Mouse (Mus musculus) liver, adult 2 months (tissue): Measurements from ENCODE around the gene Rpl38. TPM values are rescaled to one million over a fixed set of nuclear protein-coding genes. Genes with fewer than 3 reads are reported as not detected.

Source experiments
- DNase-seq: peaks from one replicate; pipeline ENCODE4 v3.0.0-alpha.2; 2011; ENCODE audit warnings: low read depth, low spot score; ENCODE audit errors: extremely low read depth
- H3K27ac ChIP-seq: fragments of 200-500 bp; replicated peaks from 2 replicates; pipeline ENCODE4 v1.5.1; 2012; ENCODE audit warnings: low read depth, mild to moderate bottlenecking, control low read depth, inconsistent platforms, low read length; ENCODE audit not compliant: insufficient read depth
- H3K27me3 ChIP-seq: fragments of 200-500 bp; 2 replicates; pipeline ENCODE4 v1.6.1; 2012; ENCODE audit warnings: mild to moderate bottlenecking, moderate library complexity, low read length, inconsistent platforms; ENCODE audit not compliant: control insufficient read depth, insufficient read depth
- H3K36me3 ChIP-seq: fragments of 200-500 bp; 2 replicates; pipeline ENCODE4 v1.6.1; 2012; ENCODE audit warnings: low read length, inconsistent platforms; ENCODE audit not compliant: control insufficient read depth, insufficient read depth
- H3K4me1 ChIP-seq: fragments of 200-500 bp; 2 replicates; pipeline ENCODE4 v1.6.1; 2011; ENCODE audit warnings: low read length; ENCODE audit not compliant: control insufficient read depth, insufficient read depth
- H3K4me3 ChIP-seq: fragments of 200-500 bp; 2 replicates; pipeline ENCODE4 v1.5.1; 2011; ENCODE audit warnings: low read depth, mild to moderate bottlenecking, control low read depth, low read length, moderate library complexity; ENCODE audit not compliant: insufficient read depth
- H3K79me2 ChIP-seq: fragments of 200-500 bp; 2 replicates; pipeline ENCODE4 v1.6.1; 2012; ENCODE audit warnings: inconsistent platforms, mild to moderate bottlenecking, low read length, moderate library complexity; ENCODE audit not compliant: control insufficient read depth, insufficient read depth
- H3K9ac ChIP-seq: fragments of 200-500 bp; 2 replicates; pipeline ENCODE4 v1.6.1; 2012; ENCODE audit warnings: low read depth, mild to moderate bottlenecking, control low read depth, inconsistent platforms, low read length
- CTCF ChIP-seq: fragments of 200-500 bp; IDR thresholded peaks from 2 replicates; pipeline ENCODE4 v1.5.1; 2011; ENCODE audit warnings: low read depth, low read length, control low read depth
- POLR2A ChIP-seq: fragments of 200-500 bp; IDR thresholded peaks from 2 replicates; pipeline ENCODE4 v1.6.1; 2011; ENCODE audit warnings: low read length, control low read depth; ENCODE audit not compliant: insufficient read depth; ENCODE audit errors: extremely low read depth
- WGBS: fragments of 180-500 bp; shearing (Covaris S2); methylation state at CpG from one replicate; pipeline ENCODE4 v1.1.7; 2018; 5-methylcytosine and 5-hydroxymethylcytosine counted together
- polyA plus RNA-seq: library from polyadenylated mRNA; depleted of rRNA; stranded (reverse); fragments of >200 nt; gene quantifications from 2 replicates; pipeline ENCODE4 v1.2.3, GENCODE M21; 2012; rRNA removed
- total RNA-seq: library from RNA; depleted of rRNA; stranded (reverse); fragments of >200 nt; gene quantifications from 2 replicates; pipeline ENCODE4 v1.2.3, GENCODE M21; 2014; rRNA removed

Rpl38 gene
- 969 and 1,006 TPM in 2 replicates for total RNA-seq
- polyA plus RNA-seq, result 245 and 258 TPM in 2 replicates

GRCm38 (mm10) chr11:114668301-114668710 lies at the start of gene Rpl38:
Gene Rpl38, plus strand, starts transcription at chr11:114668524.
- under 1% methylated on average over 18 of the region's 21 CpGs for WGBS
- peaks cover 4% of the 10 kb centered on the region for H3K4me1 ChIP-seq
- H3K27ac ChIP-seq, result peak within 1 kb of the TSS; percentile 60
- peaks cover 15% of the 10 kb centered on the region; the same call in 1 of the 2 replicates for H3K36me3 ChIP-seq
- H3K9ac ChIP-seq, result peak within 1 kb of the TSS; percentile 77
- peak within 1 kb of the TSS; percentile 70 for H3K4me3 ChIP-seq
- no peaks in the 10 kb centered on the region for H3K27me3 ChIP-seq
- peak; percentile 89 for DNase-seq
- peaks cover 2% of the 10 kb centered on the region; the same call in 1 of the 2 replicates for H3K79me2 ChIP-seq
- peak; percentile 47 for TF ChIP-seq CTCF
- peak; percentile 88 for TF ChIP-seq POLR2A

GRCm38 (mm10) chr11:114618697-114619417 lies 49.5 kb upstream of the Rpl38 start:
- no peak overlapping the region for H3K27ac ChIP-seq
- H3K9ac ChIP-seq, result no peak overlapping the region
- WGBS, result 53% methylated on average over 17 of the region's 17 CpGs
- DNase-seq, result no peak
- H3K4me3 ChIP-seq, result no peak overlapping the region
- no peaks in the 10 kb centered on the region for H3K79me2 ChIP-seq
- H3K4me1 ChIP-seq, result no peaks in the 10 kb centered on the region
- H3K36me3 ChIP-seq, result no peaks in the 10 kb centered on the region
- TF ChIP-seq CTCF (no peak), POLR2A (no peak)
- no peaks in the 10 kb centered on the region; the same call in 1 of the 2 replicates for H3K27me3 ChIP-seq

- Histone ChIP-seq H3K9ac (no peak overlapping the region), H3K36me3 (no peaks in the 10 kb centered on the region), H3K4me3 (no peak overlapping the region), H3K4me1 (no peaks in the 10 kb centered on the region), H3K27ac (no peak overlapping the region), H3K79me2 (no peaks in the 10 kb centered on the region), H3K27me3 (0 out of 2 replicates have a peak, but pooled peaks cover 2% of the 10 kb centered on the region)
- TF ChIP-seq POLR2A (no peak), CTCF (no peak)
- WGBS, result 89% methylated on average over 13 of the region's 13 CpGs
- no peak for DNase-seq
Measured at GRCm38 (mm10) chr11:114626071-114626690, 42.1 kb upstream of the Rpl38 start.

- no peak overlapping the region for H3K27ac ChIP-seq
- TF ChIP-seq CTCF (no peak), POLR2A (no peak)
- H3K27me3 ChIP-seq, result 0 out of 2 replicates have a peak, but pooled peaks cover 2% of the 10 kb centered on the region
- 65% methylated on average over 5 of the region's 6 CpGs for WGBS
- no peaks in the 10 kb centered on the region for H3K4me1 ChIP-seq
- H3K79me2 ChIP-seq, result no peaks in the 10 kb centered on the region
- no peak overlapping the region for H3K9ac ChIP-seq
- H3K4me3 ChIP-seq, result no peak overlapping the region
- no peaks in the 10 kb centered on the region for H3K36me3 ChIP-seq
- no peak for DNase-seq
Measured at GRCm38 (mm10) chr11:114627036-114627435, 41.3 kb upstream of the Rpl38 start.

DNA sequence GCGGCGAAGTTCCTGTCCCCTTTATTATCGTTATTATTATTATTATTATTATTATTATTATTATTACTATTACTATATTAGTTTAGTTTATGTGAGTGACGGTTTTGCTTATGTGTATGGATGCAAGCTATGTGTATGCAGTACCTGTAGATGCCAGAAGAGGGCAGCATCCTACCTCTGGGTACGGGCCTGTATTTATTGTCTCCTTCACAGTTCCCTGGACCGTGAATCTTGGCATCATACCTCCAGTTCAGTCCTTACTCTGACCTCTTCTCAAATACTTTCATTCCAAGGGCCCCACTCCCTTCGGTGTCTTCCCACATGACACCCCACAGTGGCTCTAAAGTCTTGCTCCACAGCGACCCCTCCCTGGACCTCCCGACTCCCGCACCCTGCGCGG lies 40.3 kb upstream of the Rpl38 start:
- Histone ChIP-seq H3K27ac (no peak overlapping the region), H3K36me3 (no peaks in the 10 kb centered on the region), H3K27me3 (0 out of 2 replicates have a peak, but pooled peaks cover 2% of the 10 kb centered on the region), H3K4me1 (no peaks in the 10 kb centered on the region), H3K9ac (no peak overlapping the region), H3K79me2 (no peaks in the 10 kb centered on the region), H3K4me3 (no peak overlapping the region)
- DNase-seq, result no peak
- WGBS, result 72% methylated on average over 12 of the region's 12 CpGs
- TF ChIP-seq POLR2A (no peak), CTCF (no peak)
